Mouse (Mus musculus) C2C12 (cell line): ENCODE data around the gene Hlcs.

Experiments
- CEBPB ChIP-seq: IDR thresholded peaks from one replicate; pipeline ENCODE4 v1.6.1; 2011; ENCODE audit warnings: low read depth, mild to moderate bottlenecking, control low read depth, moderate library complexity
- CTCF ChIP-seq: IDR thresholded peaks from one replicate; pipeline ENCODE4 v1.5.1; 2011; ENCODE audit not compliant: control insufficient read depth, insufficient read depth, insufficient read length
- MAX ChIP-seq: IDR thresholded peaks from one replicate; pipeline ENCODE4 v1.6.1; 2011; ENCODE audit warnings: mild to moderate bottlenecking, control low read depth
- MYOG ChIP-seq: IDR thresholded peaks from one replicate; pipeline ENCODE4 v1.6.1; 2011; ENCODE audit not compliant: control insufficient read depth, insufficient read length; ENCODE audit errors: extremely low read depth

DNA sequence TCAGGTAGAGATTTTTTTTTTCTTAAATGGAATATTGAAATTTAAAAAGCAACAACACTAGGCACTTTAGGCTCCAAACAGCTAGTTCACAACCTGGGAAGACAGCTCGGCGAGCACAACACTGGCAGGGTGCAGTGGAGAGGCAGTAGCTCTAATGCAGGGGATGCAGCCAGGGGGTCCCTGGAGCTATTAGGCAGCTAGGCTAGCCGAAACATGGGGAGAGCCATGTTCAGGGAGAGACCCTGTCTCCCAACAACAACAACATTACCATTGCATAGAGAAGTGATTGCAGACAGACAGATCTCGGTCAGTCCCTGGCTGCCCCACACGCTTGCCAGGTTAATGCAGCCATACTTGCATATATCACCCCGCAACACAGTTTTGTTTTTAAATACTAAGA is 58.3 kb downstream of the Hlcs start:
- TF ChIP-seq MAX = no peak
- no peak for TF ChIP-seq CTCF
- no peak for TF ChIP-seq CEBPB
- TF ChIP-seq MYOG = no peak
